Mouse (Mus musculus) hindbrain, embryonic 16.5 days (tissue): ENCODE results near the gene Kalrn. TPM values are rescaled to one million over a fixed set of nuclear protein-coding genes. Genes with fewer than 3 reads are reported as not detected.

Experiments used
- ATAC-seq: fragments of 200-750 bp; cut with Nextera tagmentation; 2 replicates; pipeline ENCODE4 v1.8.0; 2017; ENCODE audit warnings: moderate TSS enrichment, moderate library complexity
- H3K27ac ChIP-seq: fragments of 300-500 bp; sonication (generic); 2 replicates; pipeline ENCODE4 v1.5.1; 2014; ENCODE audit warnings: low read depth, mild to moderate bottlenecking, control low read depth, low read length, moderate library complexity
- H3K27me3 ChIP-seq: fragments of 300-500 bp; sonication (generic); replicated peaks from 2 replicates; pipeline ENCODE4 v1.6.1; 2014; ENCODE audit warnings: low read length; ENCODE audit not compliant: control insufficient read depth, insufficient read depth
- H3K36me3 ChIP-seq: fragments of 300-500 bp; sonication (generic); 2 replicates; pipeline ENCODE4 v1.6.1; 2014; ENCODE audit warnings: mild to moderate bottlenecking, low read length, moderate library complexity, mixed read lengths; ENCODE audit not compliant: control insufficient read depth, insufficient read depth
- H3K4me1 ChIP-seq: fragments of 300-500 bp; sonication (generic); 2 replicates; pipeline ENCODE4 v1.6.1; 2014; ENCODE audit warnings: low read depth, low read length; ENCODE audit not compliant: control insufficient read depth, insufficient read depth
- H3K4me2 ChIP-seq: fragments of 300-500 bp; sonication (generic); 2 replicates; pipeline ENCODE4 v1.6.1; 2014; ENCODE audit warnings: mild to moderate bottlenecking, low read length, control low read depth, moderate library complexity
- H3K4me3 ChIP-seq: fragments of 300-500 bp; sonication (generic); 2 replicates; pipeline ENCODE4 v1.5.1; 2014; ENCODE audit warnings: mild to moderate bottlenecking, low read length, control low read depth, moderate library complexity
- H3K9ac ChIP-seq: fragments of 300-500 bp; sonication (generic); 2 replicates; pipeline ENCODE4 v1.6.1; 2014; ENCODE audit warnings: low read depth, mild to moderate bottlenecking, control low read depth, low read length, moderate library complexity
- H3K9me3 ChIP-seq: fragments of 300-500 bp; sonication (generic); 2 replicates; pipeline ENCODE4 v1.6.1; 2014; ENCODE audit warnings: mild to moderate bottlenecking, low read length, moderate library complexity; ENCODE audit not compliant: control insufficient read depth
- WGBS: fragments of 180-500 bp; shearing (Covaris S2); extraction: QIAGEN DNeasy Blood & Tissue Kit; methylation state at CpG from one replicate; pipeline ENCODE4 v1.1.7; 2014; 5-methylcytosine and 5-hydroxymethylcytosine counted together
- polyA plus RNA-seq: library from polyadenylated mRNA; unstranded; fragments of >200 nt; fragmentation: Nextera tagmentation; extraction: Ambion mirVana; gene quantifications from 2 replicates; pipeline ENCODE4 v1.2.1, GENCODE M21; 2015

Kalrn gene
- polyA plus RNA-seq, 1 experiment from 2014 or later: 20.9 TPM

- Histone ChIP-seq H3K4me2 (no peak overlapping the region), H3K36me3 (no peaks in the 10 kb centered on the region), H3K9me3 (no peaks in the 10 kb centered on the region), H3K4me3 (no peak overlapping the region), H3K9ac (no peak overlapping the region), H3K27me3 (no peaks in the 10 kb centered on the region), H3K4me1 (no peaks in the 10 kb centered on the region), H3K27ac (no peak overlapping the region)
- WGBS: 34% methylated on average over 2 of the region's 2 CpGs
- 0 out of 2 replicates have a peak, but pooled peaks have one; percentile 19 for ATAC-seq
Observed at GRCm38 (mm10) chr16:34119370-34119769, 454.0 kb downstream of the Kalrn start.

GRCm38 (mm10) chr16:34114665-34115064 lies 458.7 kb downstream of the Kalrn start:
- Histone ChIP-seq H3K4me2 (no peak overlapping the region), H3K27ac (no peak overlapping the region), H3K4me1 (no peaks in the 10 kb centered on the region), H3K9ac (no peak overlapping the region), H3K27me3 (no peaks in the 10 kb centered on the region), H3K9me3 (no peaks in the 10 kb centered on the region), H3K4me3 (no peak overlapping the region), H3K36me3 (no peaks in the 10 kb centered on the region)
- ATAC-seq: peak; percentile 75
- 3% methylated on average over 3 of the region's 3 CpGs for WGBS

GRCm38 (mm10) chr16:34113150-34113549 lies 460.2 kb downstream of the Kalrn start:
- no peak overlapping the region for H3K9ac ChIP-seq
- no peak for ATAC-seq
- no peak overlapping the region for H3K4me3 ChIP-seq
- no peaks in the 10 kb centered on the region for H3K9me3 ChIP-seq
- H3K4me1 ChIP-seq: no peaks in the 10 kb centered on the region
- no peak overlapping the region for H3K4me2 ChIP-seq
- H3K27me3 ChIP-seq: no peaks in the 10 kb centered on the region
- WGBS: 83% methylated on average over 9 of the region's 9 CpGs
- no peak overlapping the region for H3K27ac ChIP-seq
- no peaks in the 10 kb centered on the region for H3K36me3 ChIP-seq

GRCm38 (mm10) chr16:34112490-34112889 lies 460.8 kb downstream of the Kalrn start:
- H3K4me1 ChIP-seq: no peaks in the 10 kb centered on the region
- ATAC-seq: no peak
- no peaks in the 10 kb centered on the region for H3K27me3 ChIP-seq
- no peaks in the 10 kb centered on the region for H3K36me3 ChIP-seq
- H3K9ac ChIP-seq: no peak overlapping the region
- H3K27ac ChIP-seq: no peak overlapping the region
- 35% methylated on average over 5 of the region's 5 CpGs for WGBS
- H3K4me2 ChIP-seq: no peak overlapping the region
- no peak overlapping the region for H3K4me3 ChIP-seq
- H3K9me3 ChIP-seq: no peaks in the 10 kb centered on the region

- no peak overlapping the region for H3K27ac ChIP-seq
- H3K27me3 ChIP-seq: no peaks in the 10 kb centered on the region
- H3K36me3 ChIP-seq: no peaks in the 10 kb centered on the region
- no peak overlapping the region for H3K9ac ChIP-seq
- no peaks in the 10 kb centered on the region for H3K4me1 ChIP-seq
- H3K4me3 ChIP-seq: no peak overlapping the region
- H3K9me3 ChIP-seq: no peaks in the 10 kb centered on the region
- ATAC-seq: no peak
- WGBS: 88% methylated on average over 7 of the region's 7 CpGs
- no peak overlapping the region for H3K4me2 ChIP-seq
Observed at GRCm38 (mm10) chr16:34110840-34111625, 462.3 kb downstream of the Kalrn start.

- 87% methylated on average over 6 of the region's 6 CpGs for WGBS
- no peaks in the 10 kb centered on the region for H3K9me3 ChIP-seq
- H3K9ac ChIP-seq: no peak overlapping the region
- H3K27me3 ChIP-seq: no peaks in the 10 kb centered on the region
- no peak overlapping the region for H3K4me3 ChIP-seq
- no peak for ATAC-seq
- H3K4me1 ChIP-seq: no peaks in the 10 kb centered on the region
- H3K27ac ChIP-seq: no peak overlapping the region
- no peak overlapping the region for H3K4me2 ChIP-seq
- H3K36me3 ChIP-seq: no peaks in the 10 kb centered on the region
Observed at GRCm38 (mm10) chr16:34104427-34104826, 468.9 kb downstream of the Kalrn start.

- Histone ChIP-seq H3K4me3 (no peak overlapping the region), H3K4me2 (no peak overlapping the region), H3K27ac (no peak overlapping the region), H3K9ac (no peak overlapping the region), H3K27me3 (no peaks in the 10 kb centered on the region), H3K36me3 (no peaks in the 10 kb centered on the region), H3K4me1 (no peaks in the 10 kb centered on the region), H3K9me3 (no peaks in the 10 kb centered on the region)
- WGBS: 48% methylated on average over 5 of the region's 5 CpGs
- ATAC-seq: no peak
Observed at GRCm38 (mm10) chr16:34102742-34103141, 470.6 kb downstream of the Kalrn start.

GRCm38 (mm10) chr16:34099795-34100194 lies 473.5 kb downstream of the Kalrn start:
- 85% methylated on average over 3 of the region's 3 CpGs for WGBS
- Histone ChIP-seq H3K27me3 (peaks cover 4% of the 10 kb centered on the region), H3K27ac (no peak overlapping the region), H3K4me2 (no peak overlapping the region), H3K4me1 (peaks cover 11% of the 10 kb centered on the region), H3K36me3 (no peaks in the 10 kb centered on the region), H3K4me3 (no peak overlapping the region), H3K9ac (no peak overlapping the region), H3K9me3 (no peaks in the 10 kb centered on the region)
- ATAC-seq: no peak

- Histone ChIP-seq H3K9ac (peak overlapping the region; percentile 52), H3K4me3 (peak overlapping the region; percentile 43), H3K4me1 (peaks cover 23% of the 10 kb centered on the region), H3K9me3 (no peaks in the 10 kb centered on the region), H3K4me2 (peak overlapping the region; percentile 63), H3K27me3 (peaks cover 4% of the 10 kb centered on the region), H3K36me3 (no peaks in the 10 kb centered on the region), H3K27ac (peak overlapping the region; percentile 65)
- WGBS: 1% methylated on average over 33 of the region's 34 CpGs
- ATAC-seq: peak; percentile 55
Observed at GRCm38 (mm10) chr16:34095548-34096141, 477.7 kb downstream of the Kalrn start.
